Mouse (Mus musculus): ENCODE results near the gene Zdhhc1.

Gene Zdhhc1

DNA sequence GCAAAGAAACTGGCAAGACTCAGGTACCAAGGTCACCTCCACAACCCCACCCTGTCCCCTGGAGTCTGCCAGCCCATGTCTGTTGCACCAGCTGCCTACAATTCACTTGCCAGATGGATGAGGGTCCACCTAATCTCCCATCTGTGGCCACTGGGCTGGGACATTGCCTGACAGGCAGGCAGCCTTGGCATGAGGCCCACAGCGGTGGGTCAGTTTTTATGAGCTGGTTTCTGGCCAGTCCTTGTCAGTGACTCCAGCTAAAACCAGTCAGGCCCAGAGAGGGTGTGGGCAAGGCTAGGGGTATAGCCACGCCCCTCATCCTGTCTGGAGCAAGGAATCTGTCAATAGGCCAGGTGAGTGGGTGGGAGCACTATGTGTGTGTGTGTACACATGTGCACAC lies 30.4 kb upstream of the Zdhhc1 start:
- Histone ChIP-seq H3K27me3 (ENCODE audit: control insufficient read depth, insufficient read depth, low read length, poor library complexity, severe bottlenecking) (no peaks in the 10 kb centered on the region), H3K36me3 (ENCODE audit: control insufficient read depth, insufficient read depth, low read length, poor library complexity, severe bottlenecking) (peaks cover 3% of the 10 kb centered on the region; the same call in 1 of the 2 replicates)
- DNase-seq (ENCODE audit: low read depth, low spot score) = no peak

DNA sequence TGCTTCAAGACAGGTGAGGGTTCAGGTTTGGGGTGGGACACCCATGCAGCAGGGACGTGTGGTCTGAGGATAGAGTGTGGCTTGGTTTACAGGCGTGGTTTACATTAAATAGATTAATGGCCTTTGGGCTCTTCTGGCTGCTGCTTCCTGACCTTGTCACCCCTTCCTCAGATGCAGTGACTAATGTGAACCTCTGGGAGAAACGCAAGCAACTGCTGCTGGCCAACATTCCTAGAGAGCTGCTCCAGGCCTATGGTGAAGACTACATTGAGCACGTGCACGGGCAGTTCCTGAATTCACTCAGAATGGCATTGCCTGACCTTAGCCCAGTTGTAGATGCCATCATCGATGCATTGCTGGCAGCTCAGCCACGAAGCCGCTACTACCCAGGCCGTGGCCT lies 26.2 kb upstream of the Zdhhc1 start:
- peaks cover 4% of the 10 kb centered on the region; the same call in 1 of the 2 replicates for H3K36me3 ChIP-seq (ENCODE audit: control insufficient read depth, insufficient read depth, low read length, poor library complexity, severe bottlenecking)
- no peaks in the 10 kb centered on the region for H3K27me3 ChIP-seq (ENCODE audit: control insufficient read depth, insufficient read depth, low read length, poor library complexity, severe bottlenecking)
- DNase-seq (ENCODE audit: low read depth, low spot score) = no peak

DNA sequence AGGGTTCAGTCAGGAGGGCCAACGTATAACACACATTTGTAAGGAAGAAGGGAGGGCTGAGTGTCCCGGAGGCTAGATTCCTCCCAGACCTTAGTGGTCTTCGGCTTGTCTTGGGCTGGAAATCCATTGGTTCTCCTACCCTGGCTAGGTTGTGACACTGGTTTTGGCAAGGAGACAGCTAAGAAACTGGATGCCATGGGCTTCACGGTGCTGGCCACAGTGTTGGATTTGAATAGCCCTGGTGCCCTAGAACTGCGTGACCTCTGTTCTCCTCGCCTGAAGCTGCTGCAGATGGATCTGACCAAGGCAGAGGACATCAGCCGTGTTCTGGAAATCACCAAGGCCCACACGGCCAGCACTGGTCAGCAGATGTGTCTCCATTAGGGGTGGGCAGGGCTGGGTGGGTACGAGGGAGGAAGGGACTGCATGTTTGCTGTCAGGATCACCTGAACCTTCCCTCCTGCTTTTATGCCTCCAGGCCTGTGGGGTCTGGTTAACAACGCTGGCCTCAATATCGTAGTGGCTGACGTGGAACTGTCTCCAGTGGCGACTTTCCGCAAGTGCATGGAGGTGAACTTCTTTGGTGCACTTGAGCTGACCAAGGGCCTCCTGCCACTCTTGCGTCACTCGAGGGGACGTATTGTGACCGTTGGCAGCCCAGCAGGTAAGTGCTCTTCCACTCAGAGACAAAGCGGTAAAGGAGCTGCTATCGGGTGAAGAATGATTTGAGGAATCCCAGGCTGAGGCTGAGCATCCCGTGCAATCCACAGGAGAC lies 25.5 kb upstream of the Zdhhc1 start:
- DNase-seq (ENCODE audit: low read depth, low spot score) = no peak
- H3K36me3 ChIP-seq (ENCODE audit: control insufficient read depth, insufficient read depth, low read length, poor library complexity, severe bottlenecking) = peaks cover 4% of the 10 kb centered on the region; the same call in 1 of the 2 replicates
- no peaks in the 10 kb centered on the region; the same call in 1 of the 2 replicates for H3K27me3 ChIP-seq (ENCODE audit: control insufficient read depth, insufficient read depth, low read length, poor library complexity, severe bottlenecking)

DNA sequence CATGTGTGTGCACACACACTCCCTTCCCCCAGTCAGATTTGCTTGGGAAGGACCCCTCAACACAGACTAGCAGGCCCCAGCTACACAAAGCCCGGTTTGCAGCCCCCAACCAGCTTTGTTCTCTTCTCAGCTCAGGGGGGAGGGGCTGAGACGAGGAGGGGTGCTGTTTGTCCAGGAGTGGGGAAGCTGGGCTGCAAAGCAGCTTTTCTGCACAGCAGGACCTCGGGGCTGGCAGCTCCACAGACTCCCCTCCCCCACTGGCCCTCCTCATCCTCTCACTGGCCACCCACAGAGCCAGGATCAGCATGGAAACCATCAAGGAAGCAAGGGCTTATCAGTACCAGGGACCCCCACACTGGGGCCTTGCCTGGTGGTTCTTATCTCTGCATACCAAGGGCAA lies 24.4 kb upstream of the Zdhhc1 start:
- no peak for DNase-seq (ENCODE audit: low read depth, low spot score)
- H3K36me3 ChIP-seq (ENCODE audit: control insufficient read depth, insufficient read depth, low read length, poor library complexity, severe bottlenecking) = peaks cover 4% of the 10 kb centered on the region; the same call in 1 of the 2 replicates
- no peaks in the 10 kb centered on the region; the same call in 1 of the 2 replicates for H3K27me3 ChIP-seq (ENCODE audit: control insufficient read depth, insufficient read depth, low read length, poor library complexity, severe bottlenecking)

DNA sequence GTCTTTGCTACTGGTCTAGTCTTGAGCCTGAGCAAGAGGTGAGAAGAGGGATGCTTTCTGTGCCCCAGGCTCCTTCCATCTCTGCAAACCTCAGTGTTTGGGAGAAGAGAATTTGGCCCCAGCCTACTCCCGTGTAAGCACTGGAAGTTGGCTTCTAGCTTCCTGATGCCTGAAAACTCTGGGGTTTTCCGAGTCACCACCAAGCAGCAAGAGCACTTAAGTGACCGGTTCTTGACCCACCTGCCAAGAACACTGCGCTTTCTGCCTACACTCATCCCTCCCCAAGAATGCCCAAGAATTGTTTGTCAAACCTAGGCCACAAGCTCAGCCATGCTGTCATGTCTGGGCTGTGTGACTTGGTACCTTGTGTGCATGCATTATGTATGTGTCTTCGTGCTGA lies 23.8 kb upstream of the Zdhhc1 start:
- no peak for DNase-seq (ENCODE audit: low read depth, low spot score)
- Histone ChIP-seq H3K27me3 (ENCODE audit: control insufficient read depth, insufficient read depth, low read length, poor library complexity, severe bottlenecking) (no peaks in the 10 kb centered on the region; the same call in 1 of the 2 replicates), H3K36me3 (ENCODE audit: control insufficient read depth, insufficient read depth, low read length, poor library complexity, severe bottlenecking) (peaks cover 4% of the 10 kb centered on the region; the same call in 1 of the 2 replicates)

DNA sequence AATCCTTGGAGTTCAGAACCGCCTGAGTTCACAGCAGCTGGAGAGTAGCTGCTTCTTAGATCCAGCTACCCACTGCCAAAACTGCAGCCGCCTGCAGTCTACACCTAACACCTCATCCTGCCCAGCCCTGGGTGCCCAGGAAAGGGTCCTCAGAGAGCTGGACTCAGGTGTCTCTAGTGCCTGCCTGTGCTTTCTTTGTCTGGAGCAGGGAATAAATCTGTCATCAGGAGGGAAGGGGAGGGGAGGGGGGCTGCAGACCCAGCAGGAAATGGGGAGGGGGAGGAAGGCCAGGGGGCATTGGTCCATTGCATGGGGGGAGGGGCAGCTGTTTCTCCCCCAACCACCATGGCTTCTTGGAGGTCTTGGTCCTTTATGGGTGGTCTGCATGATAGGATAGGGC lies 22.9 kb upstream of the Zdhhc1 start:
- peaks cover 2% of the 10 kb centered on the region; the same call in 1 of the 2 replicates for H3K36me3 ChIP-seq (ENCODE audit: control insufficient read depth, insufficient read depth, low read length, poor library complexity, severe bottlenecking)
- no peaks in the 10 kb centered on the region; the same call in 1 of the 2 replicates for H3K27me3 ChIP-seq (ENCODE audit: control insufficient read depth, insufficient read depth, low read length, poor library complexity, severe bottlenecking)
- no peak for DNase-seq (ENCODE audit: low read depth, low spot score)

DNA sequence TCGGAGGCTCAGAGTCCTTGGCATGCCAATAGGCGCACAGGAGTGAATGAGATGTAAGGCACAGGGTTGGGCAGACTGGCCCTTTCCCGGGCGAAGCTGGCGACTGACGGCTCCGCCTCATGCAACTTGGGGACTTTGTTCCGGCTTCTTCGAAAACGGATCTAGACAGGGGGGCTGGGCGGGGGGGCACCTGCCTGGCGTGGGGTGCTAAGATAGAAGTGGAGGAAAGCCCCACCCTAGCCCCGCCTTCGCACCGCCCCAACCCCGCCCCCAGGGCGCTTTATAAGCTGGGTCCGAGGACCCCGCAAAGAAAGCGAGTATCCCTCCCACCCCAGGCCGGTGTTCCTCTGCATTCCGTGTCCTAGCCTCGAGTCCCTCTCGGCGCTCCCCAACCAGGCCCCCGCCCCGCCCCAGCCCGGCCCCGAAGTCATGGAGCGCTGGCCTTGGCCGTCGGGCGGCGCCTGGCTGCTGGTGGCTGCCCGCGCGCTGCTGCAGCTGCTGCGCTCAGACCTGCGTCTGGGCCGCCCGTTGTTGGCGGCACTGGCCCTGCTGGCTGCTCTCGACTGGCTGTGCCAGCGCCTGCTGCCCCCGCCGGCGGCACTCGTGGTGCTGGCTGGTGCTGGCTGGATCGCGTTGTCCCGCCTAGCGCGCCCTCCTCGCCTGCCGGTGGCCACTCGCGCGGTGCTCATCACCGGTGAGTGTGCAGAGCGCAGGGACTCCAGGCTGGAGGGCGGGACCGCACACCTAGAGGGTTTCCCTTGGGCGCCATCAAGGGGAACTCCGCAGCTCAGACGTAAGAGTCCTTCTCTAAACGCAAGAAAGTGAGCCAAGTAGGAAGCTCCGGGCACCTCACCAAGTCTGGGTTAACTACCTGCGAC lies 22.0 kb upstream of the Zdhhc1 start, which contains the start of gene Hsd11b2:
TSS of gene Hsd11b2 (plus strand) at position 320 of the 878 bp plus-strand sequence.
- peaks cover 2% of the 10 kb centered on the region; the same call in 1 of the 2 replicates for H3K36me3 ChIP-seq (ENCODE audit: control insufficient read depth, insufficient read depth, low read length, poor library complexity, severe bottlenecking)
- H3K27me3 ChIP-seq (ENCODE audit: control insufficient read depth, insufficient read depth, low read length, poor library complexity, severe bottlenecking) = no peaks in the 10 kb centered on the region; the same call in 1 of the 2 replicates
- DNase-seq (ENCODE audit: low read depth, low spot score) = peak; percentile 85

DNA sequence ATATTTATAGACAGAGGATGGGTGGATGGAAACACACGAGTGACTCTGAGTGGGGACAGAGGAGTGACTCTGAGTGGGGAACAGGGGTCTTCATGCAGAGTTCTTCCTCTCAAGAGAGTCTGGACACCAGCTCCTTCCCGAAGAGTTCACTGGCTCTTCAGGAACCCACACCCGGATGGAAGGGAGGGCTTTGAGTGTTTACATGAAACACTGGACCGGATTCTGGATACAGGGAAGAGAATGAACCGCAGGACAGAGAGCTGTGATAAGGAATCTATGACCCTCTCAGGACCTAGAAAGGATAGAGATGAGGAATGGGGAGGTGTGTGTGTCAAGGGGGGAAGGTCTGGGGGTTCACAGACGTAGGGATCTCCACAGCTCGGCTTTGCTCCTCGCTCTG lies 20.6 kb upstream of the Zdhhc1 start:
- H3K36me3 ChIP-seq (ENCODE audit: control insufficient read depth, insufficient read depth, low read length, poor library complexity, severe bottlenecking) = peaks cover 2% of the 10 kb centered on the region; the same call in 1 of the 2 replicates
- no peak for DNase-seq (ENCODE audit: low read depth, low spot score)
- H3K27me3 ChIP-seq (ENCODE audit: control insufficient read depth, insufficient read depth, low read length, poor library complexity, severe bottlenecking) = no peaks in the 10 kb centered on the region; the same call in 1 of the 2 replicates

DNA sequence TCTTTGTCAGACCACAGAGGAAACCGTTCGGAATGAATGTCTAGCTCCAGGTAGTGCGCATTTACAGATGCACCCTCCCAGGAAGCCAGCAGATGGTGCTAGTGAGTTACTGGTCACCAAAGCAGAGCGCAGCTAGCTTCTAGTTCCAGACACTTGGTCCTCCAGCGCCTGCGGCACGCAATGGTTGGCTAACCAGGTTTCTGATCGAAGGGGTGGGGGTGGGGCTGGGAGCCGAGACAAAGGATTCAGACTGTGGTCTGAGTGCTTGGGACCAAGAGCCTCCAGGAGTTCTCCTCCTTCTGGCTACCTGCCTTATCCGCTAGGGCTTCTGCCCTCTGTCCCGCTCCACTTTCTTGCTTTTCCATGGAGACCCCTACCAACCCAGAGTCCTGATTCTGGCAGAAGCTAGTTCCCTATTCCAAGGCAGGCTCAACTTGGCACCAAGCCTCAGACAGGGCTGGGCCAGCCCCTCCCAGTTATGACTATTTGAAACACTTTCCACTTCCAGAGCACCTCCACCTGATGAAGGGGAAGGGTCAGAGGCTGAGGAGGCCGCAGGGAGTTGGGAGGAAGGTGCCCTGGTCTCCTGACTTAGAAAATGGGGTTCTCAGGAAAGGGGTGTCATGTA lies 19.4 kb upstream of the Zdhhc1 start:
- no peaks in the 10 kb centered on the region for H3K36me3 ChIP-seq (ENCODE audit: control insufficient read depth, insufficient read depth, low read length, poor library complexity, severe bottlenecking)
- peak; percentile 84 for DNase-seq (ENCODE audit: low read depth, low spot score)
- H3K27me3 ChIP-seq (ENCODE audit: control insufficient read depth, insufficient read depth, low read length, poor library complexity, severe bottlenecking) = no peaks in the 10 kb centered on the region; the same call in 1 of the 2 replicates

DNA sequence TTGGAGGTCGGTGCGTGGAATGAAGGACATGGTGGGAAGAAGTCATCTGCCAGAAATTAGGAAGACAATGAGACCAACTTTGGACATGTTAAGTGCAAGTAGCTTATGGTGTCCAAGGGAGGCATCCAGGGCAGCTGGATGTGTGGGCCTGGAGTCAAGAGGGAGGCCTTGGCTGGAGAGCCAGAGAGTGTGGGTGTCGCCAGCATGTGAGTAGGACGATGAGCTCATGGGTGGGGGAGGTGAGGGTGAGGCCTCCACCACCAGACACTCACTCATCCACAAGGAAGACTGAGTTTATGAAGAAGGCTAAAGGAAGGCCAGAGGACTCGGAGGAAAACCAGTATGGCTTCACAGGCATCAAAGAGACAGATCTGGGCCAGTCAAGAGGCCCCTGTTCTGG lies 18.0 kb upstream of the Zdhhc1 start:
- Histone ChIP-seq H3K27me3 (ENCODE audit: control insufficient read depth, insufficient read depth, low read length, poor library complexity, severe bottlenecking) (no peaks in the 10 kb centered on the region; the same call in 1 of the 2 replicates), H3K36me3 (ENCODE audit: control insufficient read depth, insufficient read depth, low read length, poor library complexity, severe bottlenecking) (no peaks in the 10 kb centered on the region)
- no peak for DNase-seq (ENCODE audit: low read depth, low spot score)

DNA sequence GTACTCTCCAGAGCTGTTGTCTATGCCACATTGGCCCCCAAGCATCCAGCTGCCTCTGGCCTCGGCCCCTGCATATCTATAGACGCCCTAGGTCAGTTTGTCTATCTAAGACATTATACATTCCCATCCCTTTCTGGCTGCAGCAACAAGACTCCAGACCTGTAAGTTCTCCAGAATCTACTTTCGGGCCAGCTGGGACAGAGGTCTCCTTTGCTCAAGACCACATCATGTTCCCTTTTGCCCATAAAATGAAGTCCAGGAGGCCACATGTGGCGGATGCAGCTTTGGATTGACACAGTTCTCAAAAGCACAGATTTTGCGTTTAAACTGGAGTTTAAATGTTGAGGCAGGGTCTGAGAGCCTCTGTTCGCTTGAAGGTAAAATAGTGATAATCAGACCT lies 17.5 kb upstream of the Zdhhc1 start:
- no peak for DNase-seq (ENCODE audit: low read depth, low spot score)
- no peaks in the 10 kb centered on the region; the same call in 1 of the 2 replicates for H3K27me3 ChIP-seq (ENCODE audit: control insufficient read depth, insufficient read depth, low read length, poor library complexity, severe bottlenecking)
- no peaks in the 10 kb centered on the region for H3K36me3 ChIP-seq (ENCODE audit: control insufficient read depth, insufficient read depth, low read length, poor library complexity, severe bottlenecking)

DNA sequence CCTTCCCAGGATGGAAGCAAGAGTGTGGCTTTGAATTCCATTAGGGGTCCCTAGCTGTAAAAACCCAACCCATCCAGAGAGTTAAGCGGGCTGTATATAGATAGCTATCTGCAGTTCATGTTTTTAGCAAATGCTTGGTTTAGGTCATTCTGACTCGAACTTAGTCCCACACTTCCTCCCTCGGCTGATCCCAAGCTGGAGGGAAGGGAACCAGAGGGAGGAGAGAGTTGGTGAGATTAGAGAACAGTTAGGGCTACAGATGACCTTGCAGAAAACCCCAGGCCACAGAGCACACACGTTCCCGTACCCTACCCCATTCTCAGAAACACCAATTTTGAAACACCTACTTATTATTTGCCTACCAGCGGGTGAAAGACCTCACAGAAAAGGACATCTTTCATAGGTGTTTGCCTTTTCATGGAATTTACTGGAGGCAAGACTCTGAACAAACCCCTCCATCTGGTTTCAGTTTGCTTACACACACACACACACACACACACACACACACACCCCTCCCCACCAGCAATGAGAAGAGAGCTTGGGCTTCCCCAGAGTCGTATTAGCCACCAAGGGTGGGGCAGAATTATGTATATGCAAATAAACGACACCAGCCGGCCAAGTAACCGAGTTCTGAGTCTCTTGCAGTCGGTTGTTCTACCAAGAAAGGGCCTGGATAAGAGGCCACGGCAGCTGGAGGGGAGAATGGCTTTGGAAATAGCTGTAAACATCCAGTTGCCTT lies 13.5 kb upstream of the Zdhhc1 start:
- Histone ChIP-seq H3K27me3 (ENCODE audit: control insufficient read depth, insufficient read depth, low read length, poor library complexity, severe bottlenecking) (no peaks in the 10 kb centered on the region), H3K36me3 (ENCODE audit: control insufficient read depth, insufficient read depth, low read length, poor library complexity, severe bottlenecking) (no peaks in the 10 kb centered on the region)
- DNase-seq (ENCODE audit: low read depth, low spot score) = no peak

DNA sequence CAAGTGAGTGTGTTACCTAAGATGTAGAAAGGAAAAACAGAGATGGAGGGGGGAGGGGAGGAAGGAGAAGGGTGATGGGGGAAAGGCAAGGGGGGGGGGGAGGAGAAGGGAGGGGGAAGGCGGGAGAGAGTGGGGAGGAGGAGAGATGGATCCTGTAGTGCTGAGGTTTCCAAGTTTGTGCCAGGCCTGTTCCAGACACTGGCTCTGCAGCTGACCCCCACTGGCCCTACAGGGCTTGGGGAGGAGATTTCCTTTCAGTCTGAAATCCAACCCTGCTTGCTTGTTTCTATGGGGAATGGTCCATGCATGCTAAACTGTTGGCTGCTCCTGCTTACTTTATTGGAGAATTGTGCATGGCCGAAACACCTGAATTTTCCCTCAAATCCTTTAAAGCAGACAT lies 12.1 kb upstream of the Zdhhc1 start:
- DNase-seq (ENCODE audit: low read depth, low spot score) = no peak
- Histone ChIP-seq H3K36me3 (ENCODE audit: control insufficient read depth, insufficient read depth, low read length, poor library complexity, severe bottlenecking) (no peaks in the 10 kb centered on the region), H3K27me3 (ENCODE audit: control insufficient read depth, insufficient read depth, low read length, poor library complexity, severe bottlenecking) (no peaks in the 10 kb centered on the region)

DNA sequence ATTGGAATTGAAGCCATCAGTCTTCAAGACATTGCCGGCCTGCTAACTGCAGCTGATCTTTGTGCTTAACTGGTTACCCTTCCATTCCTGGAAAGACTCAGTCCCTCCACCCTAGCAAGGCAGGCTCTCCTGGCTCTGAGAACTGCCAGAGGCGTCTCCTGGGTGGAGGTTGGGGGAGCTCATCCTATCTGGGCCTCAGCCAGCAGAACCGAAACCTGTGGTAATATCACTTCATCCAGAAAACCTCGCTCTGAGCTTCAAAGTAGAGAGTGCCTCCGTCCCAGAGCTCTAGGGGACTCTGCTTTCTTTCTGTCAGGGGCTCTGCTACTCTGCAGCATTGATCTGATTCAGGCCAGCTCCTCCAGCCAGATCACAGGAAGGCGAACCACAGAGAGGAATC lies 10.3 kb upstream of the Zdhhc1 start:
- Histone ChIP-seq H3K36me3 (ENCODE audit: control insufficient read depth, insufficient read depth, low read length, poor library complexity, severe bottlenecking) (no peaks in the 10 kb centered on the region), H3K27me3 (ENCODE audit: control insufficient read depth, insufficient read depth, low read length, poor library complexity, severe bottlenecking) (no peaks in the 10 kb centered on the region)
- DNase-seq (ENCODE audit: low read depth, low spot score) = no peak
